In the genomic region with DNA sequence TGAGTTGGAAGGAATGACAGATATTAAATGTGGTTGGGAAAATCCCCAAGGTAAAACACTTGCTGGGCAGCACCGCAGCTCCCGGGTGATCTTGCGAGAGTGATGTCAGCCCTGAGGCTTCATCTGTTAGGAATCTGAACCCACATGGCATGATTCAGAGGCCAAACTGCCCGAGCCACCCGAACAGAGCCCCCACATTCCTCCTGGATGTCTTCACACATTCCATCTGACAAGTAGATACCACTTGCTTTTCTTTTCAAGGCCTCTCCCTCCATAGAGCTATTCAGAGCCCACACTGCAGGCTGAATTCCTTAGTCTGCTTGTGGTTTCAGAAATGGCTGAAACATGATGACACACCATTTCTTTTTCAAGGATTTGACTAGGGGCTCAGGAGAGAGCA, we compare ENCODE assay signal across 9 mouse cellular contexts. TPM values are rescaled to one million over a fixed set of nuclear protein-coding genes. Genes with fewer than 3 reads are reported as not detected.
DNase-seq lines count a peak whose midpoint lies in the region; ATAC-seq and TF ChIP-seq lines count a peak whose summit lies in the region.
"Had no signal": no experiment of that assay in that cellular context is flagged by ENCODE, and none has a peak within 500 bp of the region (broad histone marks: within the 10 kb centered on the region; RNA-seq: fewer than 3 reads in every experiment).

No protein-coding gene starts in this region.

- H3K4me3 ChIP-seq in gastrocnemius, adult 2 months, result no peak overlapping the region
- no peak overlapping the region for H3K4me3 ChIP-seq in kidney, postnatal 0 days (replicated peaks; ENCODE audit: low read depth, low read length)

- no peak overlapping the region for H3K4me2 ChIP-seq in kidney, postnatal 0 days (ENCODE audit: low read length)

- peak overlapping the region; percentile 76 for H3K27ac ChIP-seq in gastrocnemius, adult 2 months
- H3K27ac ChIP-seq in kidney, postnatal 0 days, result peak overlapping the region; percentile 9; the same call in 1 of the 2 replicates
- H3K27ac ChIP-seq: macrophage had no signal

- no peaks in the 10 kb centered on the region for H3K27me3 ChIP-seq in kidney, postnatal 0 days (ENCODE audit: insufficient read depth, low read length)

- H3K9ac ChIP-seq in kidney, postnatal 0 days (ENCODE audit: low read depth, low read length), result no peak overlapping the region

- intact Hi-C loops in gastrocnemius, adult 2 months (cut with DNase I), result no loop called here

- no peaks in the 10 kb centered on the region for H3K9me3 ChIP-seq in kidney, postnatal 0 days (replicated peaks; ENCODE audit: low read length)

- peak; percentile 60 for DNase-seq in urinary bladder, postnatal 14 days (ENCODE audit: low spot score)
- DNase-seq in urinary bladder, postnatal 10 days (ENCODE audit: low spot score), result no peak
- peak; percentile 41 for DNase-seq in gastrocnemius, adult 2 months
- DNase-seq in kidney, postnatal 0 days (ENCODE audit: low spot score), result peak; percentile 69
- DNase-seq in urinary bladder, postnatal 4 days (ENCODE audit: low spot score in 2 of 2), result peak; percentile 49 to 66
- no peak for DNase-seq in layer of hippocampus, adult 11-12 months (ENCODE audit: low spot score)
- no peak for DNase-seq in spleen, postnatal 14 days (ENCODE audit: low spot score in 2 of 2)
- no peak for DNase-seq in cerebellum, postnatal 14 days

- no peak; the same call in 1 of the 2 replicates for ATAC-seq in kidney, postnatal 0 days (replicated peaks; ENCODE audit: low FRiP score, low read depth)

- 50% methylated on average over 5 of the region's 5 CpGs for WGBS in kidney, postnatal 0 days

- H3K36me3 ChIP-seq in kidney, postnatal 0 days (ENCODE audit: insufficient read depth, low read length), result no peaks in the 10 kb centered on the region

- no peak for TF ChIP-seq CTCF in gastrocnemius, adult 2 months (IDR thresholded peaks at IDR 0.05)
- TF ChIP-seq CTCF in kidney, postnatal 0 days (IDR thresholded peaks at IDR 0.05; ENCODE audit: low read depth), result no peak

- H3K4me1 ChIP-seq in kidney, postnatal 0 days (replicated peaks; ENCODE audit: insufficient read depth, low read length), result no peaks in the 10 kb centered on the region; the same call in 1 of the 2 replicates

RNA-seq across cellular contexts. Expression of a gene that starts 33.3 kb away (rescaled TPM):
- 100 to 1,000 TPM; 221 to 296 TPM for total RNA-seq in gastrocnemius, adult 2 months (2021)
- polyA plus RNA-seq in kidney, postnatal 0 days (2015; fragmentation: Nextera tagmentation; extraction: Ambion mirVana), result 369 and 406 TPM in 2 replicates

Comparison
In these comparisons a context has a peak if more than half of its experiments do, and no peak if none do; other contexts are left out.
1. DNase-seq: peak in urinary bladder, postnatal 14 days (single experiment), gastrocnemius, adult 2 months (single experiment), kidney, postnatal 0 days (single experiment) and urinary bladder, postnatal 4 days (2 of 2); none in urinary bladder, postnatal 10 days (single experiment), layer of hippocampus, adult 11-12 months (single experiment), spleen, postnatal 14 days (0 of 2) and cerebellum, postnatal 14 days (0 of 2).